Comparison of ENCODE assay signal across 10 mouse cellular contexts in genomic region chr15:32020323-32021008, GRCm38 (mm10).
DNase-seq lines count a peak whose midpoint lies in the region; ATAC-seq lines count a peak whose summit lies in the region.
"Had no signal": no experiment of that assay in that cellular context is flagged by ENCODE, and none has a peak within 500 bp of the region (broad histone marks: within the 10 kb centered on the region; RNA-seq: fewer than 3 reads in every experiment).

No protein-coding gene starts in this region.

- no peaks in the 10 kb centered on the region for H3K9me3 ChIP-seq in embryonic facial prominence, embryonic 13.5 days
- no peaks in the 10 kb centered on the region for H3K9me3 ChIP-seq in limb, embryonic 13.5 days
- H3K9me3 ChIP-seq in forebrain, embryonic 11.5 days (ENCODE audit: control insufficient read depth, low read length), result no peaks in the 10 kb centered on the region
- H3K9me3 ChIP-seq: forebrain, embryonic 12.5 days had no signal

- H3K4me2 ChIP-seq in embryonic facial prominence, embryonic 13.5 days, result peak overlapping the region; percentile 31; the same call in 1 of the 2 replicates
- H3K4me2 ChIP-seq in limb, embryonic 13.5 days (replicated peaks), result peak overlapping the region; percentile 27; the same call in 1 of the 2 replicates
- no peak overlapping the region for H3K4me2 ChIP-seq in forebrain, embryonic 11.5 days (ENCODE audit: low read depth, low read length, severe bottlenecking)
- H3K4me2 ChIP-seq: forebrain, embryonic 12.5 days had no signal

- H3K4me1 ChIP-seq in embryonic facial prominence, embryonic 13.5 days, result peaks cover 6% of the 10 kb centered on the region; the same call in 1 of the 2 replicates
- peaks cover 17% of the 10 kb centered on the region; the same call in 1 of the 2 replicates for H3K4me1 ChIP-seq in limb, embryonic 13.5 days
- H3K4me1 ChIP-seq in forebrain, embryonic 11.5 days (replicated peaks; ENCODE audit: control insufficient read depth, insufficient read depth, low read length), result no peaks in the 10 kb centered on the region

- no peak for ATAC-seq in embryonic facial prominence, embryonic 13.5 days (ENCODE audit: insufficient number of reproducible peaks, insufficient read depth, low FRiP score, low TSS enrichment, low read depth)
- no peak for ATAC-seq in limb, embryonic 13.5 days (ENCODE audit: low FRiP score, low read depth)
- ATAC-seq in forebrain, embryonic 11.5 days (replicated peaks; ENCODE audit: low FRiP score), result no peak

- no peaks in the 10 kb centered on the region for H3K27me3 ChIP-seq in embryonic facial prominence, embryonic 13.5 days
- H3K27me3 ChIP-seq in limb, embryonic 13.5 days, result no peaks in the 10 kb centered on the region
- H3K27me3 ChIP-seq in forebrain, embryonic 11.5 days (ENCODE audit: control insufficient read depth, insufficient read depth, low read length), result no peaks in the 10 kb centered on the region
- H3K27me3 ChIP-seq: forebrain, embryonic 12.5 days had no signal

- H3K4me3 ChIP-seq in embryonic facial prominence, embryonic 13.5 days, result no peak overlapping the region
- H3K4me3 ChIP-seq in limb, embryonic 13.5 days, result no peak overlapping the region
- no peak overlapping the region for H3K4me3 ChIP-seq in forebrain, embryonic 11.5 days (ENCODE audit: low read depth, low read length)
- H3K4me3 ChIP-seq: forebrain, embryonic 12.5 days had no signal

- no peaks in the 10 kb centered on the region for H3K36me3 ChIP-seq in embryonic facial prominence, embryonic 13.5 days
- H3K36me3 ChIP-seq in limb, embryonic 13.5 days, result no peaks in the 10 kb centered on the region
- no peaks in the 10 kb centered on the region for H3K36me3 ChIP-seq in forebrain, embryonic 11.5 days (ENCODE audit: control insufficient read depth, insufficient read depth, low read length)
- H3K36me3 ChIP-seq: forebrain, embryonic 12.5 days had no signal

- H3K27ac ChIP-seq in embryonic facial prominence, embryonic 13.5 days, result no peak overlapping the region
- H3K27ac ChIP-seq in limb, embryonic 13.5 days, result no peak overlapping the region
- H3K27ac ChIP-seq in forebrain, embryonic 11.5 days (ENCODE audit: low read depth, low read length), result no peak overlapping the region
- H3K27ac ChIP-seq: forebrain, embryonic 12.5 days had no signal

- H3K9ac ChIP-seq in embryonic facial prominence, embryonic 13.5 days, result no peak overlapping the region
- H3K9ac ChIP-seq in limb, embryonic 13.5 days, result no peak overlapping the region
- no peak overlapping the region for H3K9ac ChIP-seq in forebrain, embryonic 11.5 days (ENCODE audit: low read length)
- H3K9ac ChIP-seq: forebrain, embryonic 12.5 days had no signal

- DNase-seq in heart, adult 11 months, result peak; percentile 31
- no peak for DNase-seq in heart, adult 18-20 months
- DNase-seq in 3T3-L1 (ENCODE audit: low read depth, low spot score), result peak; percentile 53
- no peak for DNase-seq in thymus, postnatal 4 days
- DNase-seq in right cerebral cortex, postnatal 10 days (ENCODE audit: low spot score in 2 of 2), result no peak
- no peak for DNase-seq in forebrain, embryonic 11.5 days (ENCODE audit: low spot score)
- DNase-seq: right cerebral cortex, postnatal 14 days had no signal

- WGBS in embryonic facial prominence, embryonic 13.5 days, result 38% methylated on average over 6 of the region's 6 CpGs
- 32% methylated on average over 6 of the region's 6 CpGs for WGBS in limb, embryonic 13.5 days
- 68% methylated on average over 6 of the region's 6 CpGs for WGBS in forebrain, embryonic 11.5 days

Comparison
In these comparisons a context has a peak if more than half of its experiments do, and no peak if none do; other contexts are left out.
1. DNase-seq: peak in heart, adult 11 months (single experiment) and 3T3-L1 (single experiment); none in heart, adult 18-20 months (0 of 2), thymus, postnatal 4 days (single experiment), right cerebral cortex, postnatal 10 days (0 of 2) and forebrain, embryonic 11.5 days (single experiment).